Mouse (Mus musculus): ENCODE measurements at regions not wholly inside any gene's neighbourhood (a gene's known extent, or its start where the extent isn't known, plus 50 kb on each side); places are given as distances from the start of the nearest gene placed in this dataset.

- Histone ChIP-seq H3K27ac (ENCODE audit: control insufficient read depth, low read depth, low read length) (no peak overlapping the region), H3K36me3 (ENCODE audit: control insufficient read depth in 1 of 2, insufficient read depth in 2 of 2, low read length in 2 of 2) (no peaks in the 10 kb centered on the region), H3K9me3 (replicated peaks; ENCODE audit: insufficient read depth, low read length) (no peaks in the 10 kb centered on the region), H3K79me2 (ENCODE audit: control insufficient read depth, insufficient read depth, low read length, poor library complexity) (no peaks in the 10 kb centered on the region), H3K9ac (ENCODE audit: control insufficient read depth, low read depth, low read length, poor library complexity, severe bottlenecking) (no peak overlapping the region), H3K4me3 (ENCODE audit: control insufficient read depth in 1 of 2, insufficient read depth in 1 of 2, low read depth in 2 of 2, low read length in 2 of 2) (no peak overlapping the region), H3K4me1 (ENCODE audit: control insufficient read depth in 1 of 2, insufficient read depth in 2 of 2, low read length in 2 of 2) (no peaks in the 10 kb centered on the region), H3K27me3 (ENCODE audit: control insufficient read depth in 1 of 2, insufficient read depth in 2 of 2, low read length in 2 of 2) (no peaks in the 10 kb centered on the region)
- TF ChIP-seq ETS1 (IDR thresholded peaks at IDR 0.05; ENCODE audit: low read depth, low read length): no peak
- no peak for TF ChIP-seq UBTF (IDR thresholded peaks at IDR 0.05; ENCODE audit: borderline replicate concordance, insufficient read depth, low read depth, low read length)
- no peak for TF ChIP-seq SMC3 (IDR thresholded peaks at IDR 0.05; ENCODE audit: low read depth, low read length)
- no peak for TF ChIP-seq E2F4 (IDR thresholded peaks at IDR 0.05; ENCODE audit: borderline replicate concordance, low read depth, low read length)
- no peak for TF ChIP-seq ZNF384 (IDR thresholded peaks at IDR 0.05; ENCODE audit: low read depth, low read length)
- no peak for TF ChIP-seq USF2 (IDR thresholded peaks at IDR 0.05; ENCODE audit: borderline replicate concordance in 1 of 2, insufficient read depth in 1 of 2, low read depth in 1 of 2, low read length in 2 of 2)
- no peak for TF ChIP-seq EP300 (IDR thresholded peaks at IDR 0.05; ENCODE audit: low read depth in 1 of 2, low read length in 2 of 2)
- no peak for TF ChIP-seq ZMIZ1 (IDR thresholded peaks at IDR 0.05; ENCODE audit: low read depth, low read length)
- no peak for TF ChIP-seq SIN3A (IDR thresholded peaks at IDR 0.05; ENCODE audit: low read length)
- no peak for TF ChIP-seq ZKSCAN1 (IDR thresholded peaks at IDR 0.05; ENCODE audit: low read depth, low read length)
- no peak for TF ChIP-seq POLR2AphosphoS2 (IDR thresholded peaks at IDR 0.05; ENCODE audit: low read length)
- DNase-seq (ENCODE audit: low read depth, low spot score): no peak
Measured at GRCm38 (mm10) chr7:145010004-145010403, 70.3 kb upstream of the Ccnd1 start.

- H3K27ac ChIP-seq (ENCODE audit: control insufficient read depth, low read depth, low read length): no peak overlapping the region
- no peak for DNase-seq (ENCODE audit: low read depth, low spot score)
- no peaks in the 10 kb centered on the region for H3K79me2 ChIP-seq (ENCODE audit: control insufficient read depth, insufficient read depth, low read length, poor library complexity)
- H3K4me1 ChIP-seq (ENCODE audit: control insufficient read depth in 1 of 2, insufficient read depth in 2 of 2, low read length in 2 of 2): no peaks in the 10 kb centered on the region
- no peak overlapping the region for H3K4me3 ChIP-seq (ENCODE audit: control insufficient read depth in 1 of 2, insufficient read depth in 1 of 2, low read depth in 2 of 2, low read length in 2 of 2)
- no peaks in the 10 kb centered on the region for H3K9me3 ChIP-seq (replicated peaks; ENCODE audit: insufficient read depth, low read length)
- no peak overlapping the region for H3K9ac ChIP-seq (ENCODE audit: control insufficient read depth, low read depth, low read length, poor library complexity, severe bottlenecking)
- TF ChIP-seq RCOR1 (IDR thresholded peaks at IDR 0.05; ENCODE audit: low read depth, low read length): no peak
- TF ChIP-seq MAZ (IDR thresholded peaks at IDR 0.05; ENCODE audit: low read depth, low read length): no peak
- TF ChIP-seq MYC (IDR thresholded peaks at IDR 0.05; ENCODE audit: low read depth, low read length): no peak
- TF ChIP-seq HCFC1 (IDR thresholded peaks at IDR 0.05; ENCODE audit: low read depth, low read length): no peak
- no peak for TF ChIP-seq EP300 (IDR thresholded peaks at IDR 0.05; ENCODE audit: low read depth in 1 of 2, low read length in 2 of 2)
- no peak for TF ChIP-seq SIN3A (IDR thresholded peaks at IDR 0.05; ENCODE audit: low read length)
- no peak for TF ChIP-seq POLR2AphosphoS2 (IDR thresholded peaks at IDR 0.05; ENCODE audit: low read length)
- no peak for TF ChIP-seq NELFE (IDR thresholded peaks at IDR 0.05; ENCODE audit: low read depth, low read length)
- no peak for TF ChIP-seq ZC3H11A (IDR thresholded peaks at IDR 0.05; ENCODE audit: low read depth, low read length)
- TF ChIP-seq POLR2A (IDR thresholded peaks at IDR 0.05; ENCODE audit: control insufficient read depth in 1 of 2, insufficient read depth in 1 of 2, low read depth in 1 of 2, low read length in 2 of 2, poor library complexity in 1 of 2): no peak
- TF ChIP-seq ETS1 (IDR thresholded peaks at IDR 0.05; ENCODE audit: low read depth, low read length): no peak
- TF ChIP-seq UBTF (IDR thresholded peaks at IDR 0.05; ENCODE audit: borderline replicate concordance, insufficient read depth, low read depth, low read length): no peak
- H3K36me3 ChIP-seq (ENCODE audit: control insufficient read depth in 1 of 2, insufficient read depth in 2 of 2, low read length in 2 of 2): no peaks in the 10 kb centered on the region
- H3K27me3 ChIP-seq (ENCODE audit: control insufficient read depth in 1 of 2, insufficient read depth in 2 of 2, low read length in 2 of 2): no peaks in the 10 kb centered on the region
Measured at GRCm38 (mm10) chr7:145008662-145009333, 69.1 kb upstream of the Ccnd1 start.
